Mouse (Mus musculus): ENCODE measurements at regions not wholly inside any gene's neighbourhood (a gene's known extent, or its start where the extent isn't known, plus 50 kb on each side); places are given as distances from the start of the nearest gene placed in this dataset.
A peak's percentile ranks its signal among the peaks of the same experiment; 100 is the strongest.

DNA sequence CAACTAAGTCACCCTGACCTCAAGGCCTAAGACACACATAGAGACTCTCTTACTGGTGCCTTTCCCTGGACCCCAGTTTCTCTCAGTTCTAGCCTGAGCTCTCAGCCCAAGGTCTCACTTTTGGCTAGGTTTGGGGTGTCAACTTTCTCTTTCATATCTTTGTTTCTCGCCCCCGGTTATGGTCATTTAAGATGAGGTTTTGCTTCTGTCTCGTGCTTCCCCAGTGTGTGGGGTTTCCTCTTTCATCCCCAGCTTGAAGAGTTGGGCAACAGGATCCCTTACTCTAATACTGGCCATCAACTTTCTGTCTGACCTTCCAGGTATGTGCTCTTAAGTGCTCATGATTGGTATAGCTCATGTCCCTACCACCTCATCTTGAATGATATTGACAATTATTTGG lies 67.5 kb downstream of the Lmo4 start:
- DNase-seq, result no peak

- DNase-seq, result no peak
These were observed 68.6 kb downstream of the Lmo4 start for GRCm38 (mm10) chr3:144136432-144136831.

- no peak for DNase-seq
These were observed 69.4 kb downstream of the Lmo4 start for GRCm38 (mm10) chr3:144135646-144136045.

GRCm38 (mm10) chr3:144128042-144128441 lies 77.0 kb downstream of the Lmo4 start:
- DNase-seq, result no peak

DNA sequence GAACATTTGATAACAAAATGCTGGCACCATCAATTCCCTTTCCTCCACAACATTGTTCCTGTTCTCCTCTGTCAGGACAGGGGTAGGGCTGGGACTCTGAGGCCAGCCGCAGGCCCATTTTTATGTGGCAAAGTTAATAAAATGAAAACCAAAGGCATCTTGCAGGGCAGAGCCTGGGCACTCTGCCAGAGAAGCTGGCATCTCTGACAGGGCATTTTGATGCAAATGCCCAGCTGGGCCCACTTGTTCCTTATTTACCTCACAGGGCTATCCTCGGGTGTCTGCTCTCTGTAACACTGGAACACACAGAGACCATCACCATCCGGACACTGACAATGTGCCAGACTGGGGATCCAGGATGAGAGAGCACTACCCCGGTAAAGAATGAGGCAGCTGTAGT lies 80.7 kb downstream of the Lmo4 start:
- peak; percentile 16 for DNase-seq

DNA sequence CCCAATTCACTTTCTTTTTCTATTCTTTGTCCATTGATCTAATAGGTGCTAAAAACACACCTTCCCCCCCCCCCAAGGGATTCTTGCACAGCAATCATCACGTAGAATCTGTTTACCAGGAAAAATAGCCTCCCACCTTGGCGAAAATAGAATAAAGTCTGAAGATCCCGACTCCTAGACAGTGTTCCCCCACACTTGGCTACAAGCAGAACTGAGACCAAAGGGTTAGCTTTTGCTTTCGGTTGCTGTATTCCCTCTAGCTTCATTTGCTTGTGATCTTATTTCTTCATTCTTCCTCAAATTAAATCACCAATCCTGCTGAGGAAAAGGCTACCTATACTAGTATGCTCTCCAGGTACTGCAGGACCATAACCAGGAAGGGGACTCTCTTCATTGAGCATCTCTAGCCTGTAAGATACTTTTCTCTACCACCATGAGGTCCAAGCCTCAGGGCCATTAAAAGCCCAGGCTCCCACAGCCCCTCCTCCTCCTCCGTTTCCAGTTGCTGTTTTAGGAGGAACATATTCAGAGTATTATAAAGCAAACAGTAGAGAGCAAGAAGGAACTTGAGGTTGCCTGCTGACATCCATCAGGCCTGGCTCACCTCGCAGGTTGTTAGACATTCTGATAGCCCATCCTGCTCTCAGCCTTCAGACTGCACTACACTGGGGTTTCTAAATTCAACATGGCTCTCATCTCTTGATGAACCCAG lies 81.5 kb downstream of the Lmo4 start:
- no peak for DNase-seq

DNA sequence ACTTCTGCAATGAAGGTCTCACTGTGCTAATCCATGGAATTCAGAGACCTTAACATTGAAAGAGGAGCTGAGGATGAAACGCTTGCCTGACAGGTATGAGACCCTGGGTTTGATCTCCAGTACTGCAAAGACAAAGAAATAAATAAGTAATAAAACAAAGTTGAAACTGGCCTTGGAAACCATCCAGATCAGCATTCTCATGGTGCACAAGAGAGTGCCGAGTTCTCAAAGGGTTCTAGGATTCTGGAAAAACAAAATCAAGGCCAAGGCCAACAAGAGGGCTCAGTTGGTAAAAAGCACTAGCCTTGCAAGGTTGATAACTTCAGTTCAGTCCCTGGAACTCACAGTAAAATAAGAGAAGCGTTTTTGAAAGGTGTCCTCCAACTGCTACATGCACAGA lies 85.9 kb downstream of the Lmo4 start:
- no peak for DNase-seq

- DNase-seq, result no peak
These were observed 91.1 kb downstream of the Lmo4 start for GRCm38 (mm10) chr3:144113672-144114645.

GRCm38 (mm10) chr3:144110331-144111080 lies 94.5 kb downstream of the Lmo4 start:
- DNase-seq, result no peak

DNA sequence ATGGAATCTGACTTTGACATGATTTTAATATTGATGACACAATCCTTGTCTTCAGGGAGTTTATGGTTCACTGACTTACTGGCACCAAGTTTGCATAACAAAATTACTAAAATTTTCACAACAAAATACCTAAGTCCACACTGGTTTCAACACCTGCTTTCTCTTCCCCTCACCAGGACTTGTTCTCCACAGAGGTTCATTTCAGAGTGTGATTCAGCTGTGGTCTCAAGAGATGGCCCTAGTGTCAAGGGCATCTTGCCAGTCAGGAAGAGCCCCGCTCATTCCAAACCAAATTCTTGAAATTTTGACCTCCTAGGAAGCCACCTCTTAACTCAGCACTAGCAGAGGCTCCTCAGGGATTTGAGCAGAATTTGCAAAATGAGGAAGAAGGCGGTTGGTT lies 95.3 kb downstream of the Lmo4 start:
- no peak for DNase-seq

- DNase-seq, result no peak
These were observed 96.7 kb downstream of the Lmo4 start for GRCm38 (mm10) chr3:144108310-144108709.

GRCm38 (mm10) chr3:144107664-144108063 lies 97.4 kb downstream of the Lmo4 start:
- peak; percentile 69 for DNase-seq

GRCm38 (mm10) chr3:144104366-144104765 lies 100.7 kb downstream of the Lmo4 start:
- DNase-seq, result no peak

DNA sequence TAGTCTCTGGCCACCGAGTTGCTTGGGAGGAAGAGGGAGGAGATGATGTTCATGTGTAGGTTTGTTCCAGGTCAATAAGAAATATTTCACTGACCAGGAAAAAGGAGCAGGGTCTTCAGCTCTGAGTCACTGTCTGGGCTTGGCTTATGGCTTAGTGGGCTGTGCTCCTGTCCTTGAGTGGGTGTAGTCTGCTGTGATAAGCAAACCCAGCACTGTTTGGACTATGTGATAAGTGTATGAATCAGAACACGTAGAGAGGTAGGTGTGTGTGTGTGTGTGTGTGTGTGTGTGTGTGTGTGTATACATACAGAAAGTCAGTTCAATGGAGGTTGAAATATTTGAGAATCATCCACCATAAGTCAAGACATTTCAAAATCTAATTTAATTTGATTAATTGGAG lies 105.6 kb downstream of the Lmo4 start:
- no peak for DNase-seq

- no peak for DNase-seq
These were observed 106.3 kb downstream of the Lmo4 start for GRCm38 (mm10) chr3:144098762-144099161.

DNA sequence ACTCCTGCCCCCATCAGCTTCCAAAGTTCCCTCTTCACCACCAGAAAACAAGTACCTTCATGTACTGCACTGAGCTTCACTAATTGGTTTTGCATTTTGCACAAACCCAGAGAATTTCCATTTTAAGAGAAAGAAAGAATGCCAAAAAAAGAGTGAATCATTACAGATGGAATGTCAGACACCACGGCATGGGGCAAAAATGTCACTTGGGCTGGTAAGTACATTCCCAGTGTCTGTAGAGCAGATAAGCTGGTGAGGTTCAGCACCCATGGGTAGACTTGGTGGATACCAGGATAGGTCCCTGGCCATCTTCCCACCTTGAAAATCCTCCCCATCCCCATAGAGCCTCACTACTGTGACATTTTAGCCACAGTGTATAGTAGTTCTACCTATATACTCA lies 113.8 kb downstream of the Lmo4 start:
- no peak for DNase-seq

GRCm38 (mm10) chr3:144089790-144090256 lies 115.2 kb downstream of the Lmo4 start:
- DNase-seq, result no peak

GRCm38 (mm10) chr3:144088261-144088884 lies 116.6 kb downstream of the Lmo4 start:
- DNase-seq, result no peak

DNA sequence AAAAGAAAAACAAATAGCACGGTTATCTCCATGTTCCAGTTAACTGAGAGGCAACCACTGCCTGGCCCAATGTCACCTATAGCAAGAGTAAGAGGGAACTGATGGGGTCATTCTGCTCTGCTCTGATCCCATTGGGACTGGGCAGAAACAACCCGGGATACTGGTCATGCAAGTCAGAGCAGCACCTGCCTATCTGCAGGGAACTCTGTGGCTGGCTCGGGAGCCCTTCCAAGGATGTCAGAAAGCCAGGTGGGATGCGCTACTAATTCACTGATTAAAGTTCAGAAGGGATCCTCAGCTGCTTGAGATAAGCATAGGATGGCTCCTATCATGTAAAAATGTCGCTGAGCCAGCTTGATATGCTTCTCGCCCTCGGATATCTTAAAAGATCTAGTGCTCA lies 117.2 kb downstream of the Lmo4 start:
- DNase-seq, result no peak

GRCm38 (mm10) chr3:144086176-144086575 lies 118.8 kb downstream of the Lmo4 start:
- DNase-seq, result no peak

DNA sequence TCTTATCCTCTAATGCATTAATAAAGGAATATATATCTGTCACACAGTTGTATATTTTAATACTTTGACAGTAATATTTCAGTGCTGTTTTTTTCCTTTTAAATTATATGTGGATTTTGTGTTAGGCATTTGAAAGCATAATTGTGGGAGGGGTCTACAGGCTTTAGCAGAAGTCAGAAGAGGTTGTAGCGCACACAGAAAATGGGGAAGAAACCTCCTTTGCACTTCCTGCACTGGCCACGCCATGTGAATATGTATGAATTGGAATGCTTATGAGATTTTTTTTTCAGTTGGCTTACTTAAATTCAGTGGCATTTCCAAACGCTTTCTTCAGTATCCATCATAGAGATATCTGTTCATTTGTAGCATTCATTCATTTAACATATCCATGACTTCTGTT lies 125.1 kb downstream of the Lmo4 start:
- no peak for DNase-seq

- no peak for DNase-seq
These were observed 126.7 kb downstream of the Lmo4 start for GRCm38 (mm10) chr3:144078198-144078935.

Data from cerebellum, adult 11-12 months (tissue).